ENCODE assay signal across 17 mouse cellular contexts in genomic region chr9:67302386-67302989, GRCm38 (mm10).
DNase-seq lines count a peak whose midpoint lies in the region; ATAC-seq and TF ChIP-seq lines count a peak whose summit lies in the region.
"Had no signal": no experiment of that assay in that cellular context is flagged by ENCODE, and none has a peak within 500 bp of the region (broad histone marks: within the 10 kb centered on the region; RNA-seq: fewer than 3 reads in every experiment).

No protein-coding gene starts in this region.

- H3K27me3 ChIP-seq in kidney, embryonic 15.5 days = no peaks in the 10 kb centered on the region
- H3K27me3 ChIP-seq: embryonic facial prominence, embryonic 15.5 days; heart, embryonic 12.5 days; limb, embryonic 13.5 days; lung, embryonic 15.5 days had no signal

- no peaks in the 10 kb centered on the region for H3K9me3 ChIP-seq in kidney, embryonic 15.5 days (replicated peaks)
- H3K9me3 ChIP-seq: embryonic facial prominence, embryonic 15.5 days; heart, embryonic 12.5 days; hindbrain, embryonic 10.5 days; limb, embryonic 13.5 days; lung, embryonic 15.5 days had no signal

- no peak overlapping the region for H3K4me3 ChIP-seq in kidney, embryonic 15.5 days (replicated peaks)
- no peak overlapping the region for H3K4me3 ChIP-seq in bone marrow macrophage, adult 2 months (ENCODE audit: insufficient read depth, low read length)
- H3K4me3 ChIP-seq: embryonic facial prominence, embryonic 15.5 days; heart, embryonic 12.5 days; hindbrain, embryonic 10.5 days; limb, embryonic 13.5 days; lung, embryonic 15.5 days; myocyte had no signal

- 96% methylated on average over 10 of the region's 10 CpGs for WGBS in kidney, embryonic 15.5 days

- no peak overlapping the region for H3K4me2 ChIP-seq in kidney, embryonic 15.5 days
- H3K4me2 ChIP-seq: embryonic facial prominence, embryonic 15.5 days; heart, embryonic 12.5 days; limb, embryonic 13.5 days; lung, embryonic 15.5 days had no signal

- no peaks in the 10 kb centered on the region for H3K36me3 ChIP-seq in kidney, embryonic 15.5 days
- H3K36me3 ChIP-seq: lung, embryonic 15.5 days had no signal

- no peak for TF ChIP-seq POLR2A in bone marrow macrophage, adult 2 months (IDR thresholded peaks at IDR 0.05; ENCODE audit: borderline replicate concordance, low read depth, low read length)

- intact Hi-C loops in gastrocnemius, postnatal 36 days (cut with DNase I) = no loop called here

- H3K9ac ChIP-seq in kidney, embryonic 15.5 days = no peak overlapping the region
- H3K9ac ChIP-seq: embryonic facial prominence, embryonic 15.5 days; heart, embryonic 12.5 days; limb, embryonic 13.5 days; lung, embryonic 15.5 days had no signal

- H3K27ac ChIP-seq in kidney, embryonic 15.5 days = no peak overlapping the region
- H3K27ac ChIP-seq in bone marrow macrophage, adult 2 months (ENCODE audit: insufficient read depth, low read depth, low read length) = peak overlapping the region; percentile 75
- H3K27ac ChIP-seq: embryonic facial prominence, embryonic 15.5 days; hindbrain, embryonic 10.5 days; limb, embryonic 13.5 days; lung, embryonic 15.5 days had no signal

- no peak for TF ChIP-seq CTCF in bone marrow macrophage, adult 2 months (IDR thresholded peaks at IDR 0.05; ENCODE audit: low read depth, low read length)

- no peaks in the 10 kb centered on the region for H3K4me1 ChIP-seq in kidney, embryonic 15.5 days
- peaks cover 21% of the 10 kb centered on the region for H3K4me1 ChIP-seq in bone marrow macrophage, adult 2 months (ENCODE audit: control insufficient read depth, insufficient read depth, low read length)
- H3K4me1 ChIP-seq: heart, embryonic 12.5 days; hindbrain, embryonic 10.5 days had no signal

- ATAC-seq in kidney, embryonic 15.5 days (replicated peaks; ENCODE audit: low FRiP score) = no peak
- ATAC-seq: forebrain, embryonic 14.5 days; inflammation-experienced regulatory T-cells, adult 6 months had no signal

- peak; percentile 11 for DNase-seq in adrenal gland, postnatal 25 days
- no peak for DNase-seq in adrenal gland, postnatal 4 days (ENCODE audit: low spot score in 2 of 2)
- DNase-seq in kidney, postnatal 36 days = peak; percentile 49 to 52
- peak; percentile 49 to 65 for DNase-seq in cerebellum, postnatal 25 days
- DNase-seq in gastrocnemius, postnatal 36 days = no peak
- no peak for DNase-seq in spleen, postnatal 14 days (ENCODE audit: low spot score in 2 of 2)
- DNase-seq: thymus, adult 18-20 months had no signal

Comparison
In these comparisons a context has a peak if more than half of its experiments do, and no peak if none do; other contexts are left out.
1. DNase-seq: peak in adrenal gland, postnatal 25 days (single experiment), kidney, postnatal 36 days (2 of 2) and cerebellum, postnatal 25 days (2 of 2); none in adrenal gland, postnatal 4 days (0 of 2), gastrocnemius, postnatal 36 days (0 of 2) and spleen, postnatal 14 days (0 of 2).